Comparison of ENCODE assay signal across 18 mouse cellular contexts in the genomic region with DNA sequence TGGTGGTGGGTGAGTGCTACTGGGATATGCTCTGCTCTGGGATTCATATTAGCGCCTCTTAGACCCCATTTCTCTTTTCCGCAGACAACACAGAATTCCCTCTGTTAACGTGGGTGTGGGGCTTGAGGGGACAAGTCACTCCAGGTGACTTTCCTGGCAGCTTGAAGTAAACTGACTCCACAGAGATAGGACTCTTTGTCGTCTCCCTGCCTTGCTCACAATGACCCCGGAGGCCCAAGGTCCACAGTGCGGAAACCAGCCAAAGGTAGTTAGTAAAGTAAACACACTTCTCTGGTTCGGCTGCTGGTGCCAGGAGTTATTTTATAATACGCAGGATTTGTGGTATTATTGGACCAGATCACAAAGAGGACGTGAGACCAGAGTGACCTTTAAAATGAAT.
"Had no signal": no experiment of that assay in that cellular context is flagged by ENCODE, and none has a peak within 500 bp of the region (broad histone marks: within the 10 kb centered on the region; RNA-seq: fewer than 3 reads in every experiment).

No protein-coding gene starts in this region.

- DNase-seq: kidney, adult 18-20 months; layer of hippocampus, postnatal 36 days; lung, postnatal 10 days; right cerebral cortex, adult 18-20 months; right cerebral cortex, postnatal 14 days; right cerebral cortex, postnatal 4 days; thymus, postnatal 25 days had no signal

- H3K36me3 ChIP-seq: limb, embryonic 15.5 days; lung, embryonic 15.5 days; midbrain, embryonic 12.5 days; midbrain, embryonic 15.5 days; neural tube, embryonic 12.5 days had no signal

- H3K4me2 ChIP-seq: limb, embryonic 12.5 days; limb, embryonic 15.5 days; lung, embryonic 15.5 days; midbrain, embryonic 12.5 days; midbrain, embryonic 15.5 days; neural tube, embryonic 12.5 days; neural tube, embryonic 15.5 days had no signal

- H3K27ac ChIP-seq: kidney, postnatal 0 days; left cerebral cortex, adult 2 months; limb, embryonic 12.5 days; limb, embryonic 15.5 days; lung, embryonic 15.5 days; macrophage; midbrain, embryonic 12.5 days; midbrain, embryonic 15.5 days; neural tube, embryonic 12.5 days; neural tube, embryonic 15.5 days had no signal

- H3K4me3 ChIP-seq: left cerebral cortex, adult 2 months; limb, embryonic 12.5 days; limb, embryonic 15.5 days; lung, embryonic 15.5 days; midbrain, embryonic 12.5 days; midbrain, embryonic 15.5 days; neural tube, embryonic 12.5 days; neural tube, embryonic 15.5 days had no signal

- ATAC-seq: inflammation-experienced regulatory T-cells, adult 6 months; midbrain, embryonic 15.5 days had no signal

- H3K4me1 ChIP-seq: limb, embryonic 12.5 days; limb, embryonic 15.5 days; midbrain, embryonic 12.5 days; midbrain, embryonic 15.5 days; neural tube, embryonic 12.5 days; neural tube, embryonic 15.5 days had no signal

- H3K27me3 ChIP-seq: limb, embryonic 12.5 days; limb, embryonic 15.5 days; lung, embryonic 15.5 days; midbrain, embryonic 12.5 days; midbrain, embryonic 15.5 days; neural tube, embryonic 12.5 days; neural tube, embryonic 15.5 days had no signal

- H3K9me3 ChIP-seq: limb, embryonic 12.5 days; limb, embryonic 15.5 days; lung, embryonic 15.5 days; midbrain, embryonic 12.5 days; midbrain, embryonic 15.5 days; neural tube, embryonic 12.5 days; neural tube, embryonic 15.5 days had no signal

- H3K9ac ChIP-seq: limb, embryonic 12.5 days; limb, embryonic 15.5 days; lung, embryonic 15.5 days; midbrain, embryonic 12.5 days; midbrain, embryonic 15.5 days; neural tube, embryonic 12.5 days; neural tube, embryonic 15.5 days had no signal
